Mouse (Mus musculus) embryonic fibroblast, embryonic 13.5 days (primary cell): Measurements from ENCODE around the gene Hoxd1. TPM values are rescaled to one million over a fixed set of nuclear protein-coding genes. Genes with fewer than 3 reads are reported as not detected.

Source experiments
- H3K27ac ChIP-seq: 2 replicates; pipeline ENCODE4 v1.5.1; 2012; ENCODE audit warnings: low read length, control low read depth, inconsistent platforms; ENCODE audit not compliant: insufficient read depth
- H3K4me1 ChIP-seq: 2 replicates; pipeline ENCODE4 v1.6.1; 2011; ENCODE audit warnings: low read length; ENCODE audit not compliant: control insufficient read depth, insufficient read depth
- H3K4me3 ChIP-seq: 2 replicates; pipeline ENCODE4 v1.5.1; 2011; ENCODE audit warnings: mild to moderate bottlenecking, control low read depth, low read length; ENCODE audit not compliant: insufficient read depth
- CTCF ChIP-seq: IDR thresholded peaks from 2 replicates; pipeline ENCODE4 v1.5.1; 2011; ENCODE audit warnings: mild to moderate bottlenecking, control low read depth, low read length, moderate library complexity, borderline replicate concordance; ENCODE audit not compliant: insufficient read depth
- POLR2A ChIP-seq: IDR thresholded peaks from 2 replicates; pipeline ENCODE4 v1.6.1; 2011; ENCODE audit warnings: low read depth, mild to moderate bottlenecking, control low read depth, low read length, moderate library complexity
- polyA plus RNA-seq: library from polyadenylated mRNA; stranded (reverse); fragments of >200 nt; gene quantifications from 2 replicates; pipeline ENCODE4 v1.2.4, GENCODE M21; 2011; ENCODE audit warnings: low read depth; ENCODE audit not compliant: missing spikeins, insufficient read length

Gene Hoxd1
- polyA plus RNA-seq, 1 experiment: 0.46 TPM

DNA sequence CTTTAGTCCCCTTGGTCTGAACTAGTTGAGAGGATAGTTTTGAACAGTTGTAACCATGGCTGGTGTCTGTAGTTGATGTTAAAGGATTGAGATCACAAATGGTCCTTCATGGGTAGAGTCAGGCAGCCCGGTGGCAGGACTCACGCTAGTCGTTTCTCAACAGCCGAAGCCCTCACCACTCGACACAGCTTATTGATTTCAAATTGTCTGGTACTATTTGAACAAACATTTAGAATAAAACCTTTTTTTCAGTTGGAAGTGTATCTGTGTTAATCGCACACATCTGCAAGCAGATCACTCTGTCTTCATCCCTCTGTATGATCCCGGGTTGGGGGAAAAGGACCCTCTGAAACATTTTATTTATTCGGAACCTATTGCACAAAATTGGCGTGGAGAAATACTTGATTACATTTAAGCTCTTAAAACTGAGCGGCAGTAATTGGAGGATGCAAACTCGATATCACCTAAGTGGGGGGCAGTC, 15.1 kb upstream of the Hoxd1 start:
- no peak overlapping the region for H3K27ac ChIP-seq
- H3K4me1 ChIP-seq: peaks cover 7% of the 10 kb centered on the region; the same call in 1 of the 2 replicates
- TF ChIP-seq CTCF: no peak
- TF ChIP-seq POLR2A: no peak
- no peak overlapping the region for H3K4me3 ChIP-seq

DNA sequence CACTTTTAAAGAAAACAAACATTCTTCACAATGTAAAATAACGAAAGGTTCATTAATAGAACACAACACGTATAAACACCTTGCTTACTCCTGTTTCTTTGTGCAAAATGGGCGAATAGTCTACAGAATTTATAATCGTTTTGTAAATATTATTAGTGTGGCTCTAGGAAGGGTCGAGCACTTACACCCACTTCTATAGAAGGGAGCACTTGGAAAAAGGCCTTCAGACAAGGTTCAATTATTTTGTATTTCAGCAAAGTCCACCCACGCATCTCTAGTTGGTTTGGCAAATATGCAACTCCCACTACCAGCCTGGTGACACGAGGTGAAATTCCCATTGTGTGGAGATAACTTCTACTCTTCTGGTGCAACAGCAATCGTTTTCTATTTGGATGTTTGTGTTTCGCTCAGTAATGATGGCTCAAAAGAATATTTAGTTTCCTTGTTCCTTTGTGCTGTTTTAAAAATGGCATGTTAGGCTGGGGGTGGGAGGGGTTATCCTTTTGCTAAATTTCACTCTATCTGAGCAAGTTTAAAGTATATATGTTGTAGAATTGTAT, 14.3 kb upstream of the Hoxd1 start:
- Histone ChIP-seq H3K27ac (no peak overlapping the region), H3K4me3 (no peak overlapping the region), H3K4me1 (peaks cover 7% of the 10 kb centered on the region; the same call in 1 of the 2 replicates)
- TF ChIP-seq CTCF (no peak), POLR2A (no peak)

DNA sequence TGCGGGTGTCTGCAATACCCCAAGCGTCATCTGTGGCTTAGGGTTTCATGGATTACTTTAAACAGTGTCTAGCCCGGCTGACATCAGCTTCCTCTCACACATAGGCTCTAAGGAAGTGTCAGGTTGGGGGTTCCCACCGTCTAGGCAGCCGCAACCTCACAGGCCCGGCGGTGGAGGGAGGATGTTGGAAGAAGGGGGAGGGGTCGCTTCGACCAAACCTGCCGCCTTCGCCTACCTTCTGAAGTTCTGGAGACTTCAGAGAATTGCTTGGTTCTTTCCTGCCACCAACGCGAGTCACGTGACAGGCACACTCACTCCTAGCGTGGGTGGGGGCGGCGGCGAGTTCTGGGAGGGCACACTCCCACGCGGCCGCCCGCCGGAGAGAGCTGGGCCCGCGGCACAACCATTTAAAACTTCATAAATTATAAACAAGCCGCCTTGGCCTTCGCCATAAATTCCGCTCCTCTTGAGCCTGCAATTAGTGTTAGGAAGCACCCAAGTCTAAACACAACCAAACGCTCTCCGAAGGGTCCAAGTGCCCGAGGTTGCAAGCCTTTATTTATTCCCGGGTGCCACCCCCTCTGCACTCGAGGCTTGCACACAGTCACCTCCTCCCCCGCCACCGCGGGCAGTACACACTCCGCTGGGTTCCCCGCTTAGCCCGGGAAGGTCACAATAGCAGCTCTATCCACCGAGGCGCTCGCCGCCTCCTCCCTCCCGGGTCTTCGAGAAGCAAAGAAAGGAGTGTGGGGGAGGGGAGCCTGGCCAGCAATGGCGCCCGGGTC, 13.3 kb upstream of the Hoxd1 start:
- Histone ChIP-seq H3K4me3 (0 out of 2 replicates have a peak overlapping the region, but pooled peaks have one; percentile 2), H3K27ac (no peak overlapping the region), H3K4me1 (peaks cover 7% of the 10 kb centered on the region; the same call in 1 of the 2 replicates)
- TF ChIP-seq POLR2A (no peak), CTCF (no peak)

DNA sequence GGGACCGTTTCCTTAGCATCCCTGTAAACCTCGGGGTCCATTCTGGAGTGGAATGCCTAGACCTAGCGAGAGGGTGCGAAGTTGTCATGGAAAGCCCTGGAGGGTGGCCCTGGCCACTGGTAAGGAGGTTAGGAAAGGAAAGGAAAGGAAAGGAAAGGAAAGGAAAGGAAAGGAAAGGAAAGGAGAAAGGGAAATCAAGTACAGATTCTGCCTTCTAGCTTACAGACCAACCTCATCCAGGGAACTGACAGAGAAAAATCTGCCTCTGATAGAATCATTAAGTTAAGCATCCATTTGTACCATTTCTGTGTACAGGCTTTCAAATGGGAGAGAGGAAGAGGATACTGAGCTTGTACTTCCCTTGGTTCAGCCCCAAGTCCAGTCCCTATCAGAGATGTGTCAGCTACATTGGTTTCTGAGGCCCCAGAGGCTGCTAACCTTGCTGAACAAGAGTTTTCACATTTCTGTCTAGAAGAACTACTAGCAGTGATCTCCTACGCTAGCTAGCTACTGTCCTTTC, 12.0 kb upstream of the Hoxd1 start:
- no peak overlapping the region for H3K4me3 ChIP-seq
- no peak overlapping the region for H3K27ac ChIP-seq
- no peak for TF ChIP-seq POLR2A
- TF ChIP-seq CTCF: no peak
- H3K4me1 ChIP-seq: peaks cover 7% of the 10 kb centered on the region; the same call in 1 of the 2 replicates

DNA sequence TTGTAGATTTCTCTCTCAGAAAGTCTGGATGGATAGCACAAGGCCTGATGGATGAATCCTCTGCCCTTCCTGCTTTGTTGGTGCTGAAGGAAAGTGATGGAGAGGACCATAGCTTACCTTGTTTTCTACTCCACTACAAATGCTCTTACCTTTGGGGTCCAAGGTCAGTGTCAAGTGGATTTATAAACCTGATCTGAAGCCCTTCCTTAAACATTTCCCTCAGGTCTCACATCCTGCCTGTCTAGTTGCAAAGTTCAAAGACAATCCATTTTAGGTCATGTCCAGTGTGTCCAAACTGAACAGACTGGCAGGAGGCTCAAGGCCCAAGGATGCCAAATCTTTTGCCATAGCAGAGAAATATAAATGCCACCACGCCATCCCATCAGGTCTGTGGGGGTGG, 10.9 kb upstream of the Hoxd1 start:
- H3K4me3 ChIP-seq: no peak overlapping the region
- TF ChIP-seq CTCF (no peak), POLR2A (no peak)
- no peak overlapping the region for H3K27ac ChIP-seq
- peaks cover 7% of the 10 kb centered on the region; the same call in 1 of the 2 replicates for H3K4me1 ChIP-seq

DNA sequence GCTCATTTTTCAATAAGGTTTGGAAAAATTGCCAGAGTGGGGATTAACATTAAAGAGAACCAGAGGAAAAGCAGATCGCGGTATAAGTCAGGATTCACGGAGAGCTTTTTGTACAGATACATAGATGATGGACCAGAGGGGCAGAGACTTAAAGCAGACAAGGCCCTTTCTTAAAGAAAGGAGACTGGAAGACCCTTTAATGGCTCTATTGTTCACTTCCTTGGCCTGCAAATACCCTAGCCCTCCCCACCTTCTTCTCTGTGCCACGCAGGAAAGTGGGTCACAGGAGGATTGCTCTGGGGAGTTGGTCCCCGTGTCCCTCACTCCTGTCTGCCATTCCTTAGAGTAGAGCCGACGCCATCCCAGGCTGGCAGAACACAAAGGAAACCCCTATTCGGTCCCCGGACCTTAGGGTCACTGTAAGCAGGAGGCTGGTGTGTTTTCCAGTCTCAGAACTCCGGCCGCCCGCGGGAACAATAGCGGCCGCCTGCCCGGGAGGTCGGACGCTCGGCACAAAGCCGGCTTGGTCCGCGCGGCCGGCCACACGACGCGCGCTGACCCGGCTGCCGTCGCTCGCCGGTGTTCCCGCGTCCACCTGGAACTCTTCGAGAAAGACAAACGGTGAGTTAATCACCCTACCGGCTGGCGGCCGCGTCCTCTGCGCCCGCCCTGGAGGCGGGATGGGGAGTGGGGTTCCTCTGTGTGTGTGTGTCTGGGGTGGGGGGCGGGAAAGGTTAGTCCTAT, 10.2 kb upstream of the Hoxd1 start:
- no peak overlapping the region for H3K27ac ChIP-seq
- peaks cover 7% of the 10 kb centered on the region; the same call in 1 of the 2 replicates for H3K4me1 ChIP-seq
- H3K4me3 ChIP-seq: no peak overlapping the region
- TF ChIP-seq CTCF: no peak
- TF ChIP-seq POLR2A: no peak

DNA sequence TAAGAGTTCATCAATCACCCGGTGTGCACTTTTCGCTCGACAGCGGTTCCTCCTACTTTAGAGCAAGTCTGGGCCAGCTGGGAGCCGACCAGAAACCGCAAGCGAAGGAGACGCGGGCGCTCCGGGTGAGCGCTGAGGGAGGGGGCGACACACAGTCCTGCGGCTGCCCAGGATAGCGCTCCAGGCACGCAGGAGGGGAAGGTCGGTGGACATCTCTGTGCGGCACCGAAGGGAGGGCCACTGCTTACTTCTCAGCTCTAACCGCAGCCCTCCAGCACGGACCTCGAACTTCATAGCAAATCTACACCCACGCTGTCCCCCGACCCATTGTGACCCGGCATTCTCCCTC, 9.6 kb upstream of the Hoxd1 start:
- H3K27ac ChIP-seq: no peak overlapping the region
- H3K4me3 ChIP-seq: no peak overlapping the region
- TF ChIP-seq POLR2A: no peak
- no peak for TF ChIP-seq CTCF
- H3K4me1 ChIP-seq: peaks cover 7% of the 10 kb centered on the region; the same call in 1 of the 2 replicates

DNA sequence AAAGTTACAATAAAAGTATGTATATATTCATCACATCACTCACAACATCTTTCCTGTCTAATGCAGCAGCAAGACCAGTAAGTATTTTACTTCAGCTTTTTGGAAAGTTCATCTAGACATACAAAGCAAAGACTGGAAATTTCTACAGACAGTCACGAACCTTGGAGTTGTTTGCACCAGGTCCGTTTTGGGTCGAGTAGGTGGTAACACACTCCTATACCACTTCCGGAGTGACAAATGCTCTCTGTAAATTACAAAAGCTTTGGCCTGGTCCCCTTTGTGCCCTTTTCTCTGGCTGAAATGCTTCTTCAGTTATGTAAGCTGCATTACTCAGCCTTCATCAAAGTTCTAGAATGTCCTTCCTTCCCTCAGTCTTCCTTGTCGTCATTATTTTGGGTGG, 9.1 kb upstream of the Hoxd1 start:
- no peak for TF ChIP-seq CTCF
- no peak for TF ChIP-seq POLR2A
- H3K4me1 ChIP-seq: peaks cover 7% of the 10 kb centered on the region; the same call in 1 of the 2 replicates
- H3K4me3 ChIP-seq: no peak overlapping the region
- H3K27ac ChIP-seq: no peak overlapping the region

DNA sequence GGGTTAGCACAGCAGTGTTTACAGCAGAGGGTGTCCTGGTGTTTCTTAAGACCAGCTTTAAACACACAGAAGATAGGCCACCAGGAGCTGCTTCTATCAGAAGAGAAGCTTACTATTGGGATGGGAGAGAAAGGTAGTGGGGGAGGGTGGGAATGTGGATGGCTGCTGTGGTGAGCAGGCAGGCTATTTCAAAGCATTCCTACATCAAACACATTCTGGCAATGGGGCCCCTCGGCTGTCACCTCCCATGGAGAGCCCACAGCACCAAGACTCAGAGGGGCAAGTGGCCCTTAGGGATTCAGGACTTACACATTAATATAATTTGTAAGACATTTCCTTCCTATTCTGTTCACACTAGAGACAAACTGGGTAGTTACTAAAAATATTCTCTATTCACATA, 2.6 kb upstream of the Hoxd1 start:
- TF ChIP-seq POLR2A: no peak
- TF ChIP-seq CTCF: no peak
- no peak overlapping the region for H3K4me3 ChIP-seq

More for the DNA sequence above, 2.6 kb upstream of the Hoxd1 start:
- Histone ChIP-seq H3K4me1 (no peaks in the 10 kb centered on the region; the same call in 1 of the 2 replicates), H3K27ac (no peak overlapping the region)
